Mouse (Mus musculus) erythroblast, embryonic 14.5 days (primary cell): ENCODE measurements around the gene Gm20661. TPM values are rescaled to one million over a fixed set of nuclear protein-coding genes. Genes with fewer than 3 reads are reported as not detected.

ENCODE experiments used
- H3K27me3 ChIP-seq: 2 replicates; pipeline ENCODE4 v1.6.1; 2012; ENCODE audit warnings: inconsistent platforms; ENCODE audit not compliant: control insufficient read depth
- H3K36me3 ChIP-seq: 2 replicates; pipeline ENCODE4 v1.6.1; 2012; ENCODE audit warnings: mild to moderate bottlenecking, inconsistent platforms; ENCODE audit not compliant: control insufficient read depth
- H3K4me1 ChIP-seq: 2 replicates; pipeline ENCODE4 v1.6.1; 2012; ENCODE audit warnings: inconsistent platforms; ENCODE audit not compliant: control insufficient read depth
- H3K4me3 ChIP-seq: replicated peaks from 2 replicates; pipeline ENCODE3; 2012; ENCODE audit warnings: moderate library complexity, mild to moderate bottlenecking, inconsistent platforms
- H3K9me3 ChIP-seq: 2 replicates; pipeline ENCODE4 v1.6.1; 2012; ENCODE audit warnings: low read length, inconsistent platforms, mixed read lengths; ENCODE audit not compliant: control insufficient read depth
- GATA1 ChIP-seq: IDR thresholded peaks from 2 replicates; pipeline ENCODE4 v1.6.1; 2012; ENCODE audit warnings: low read length, inconsistent platforms, mixed read lengths
- TAL1 ChIP-seq: IDR thresholded peaks from 3 replicates; pipeline ENCODE4 v1.6.1; 2012; ENCODE audit warnings: low read length, inconsistent platforms, mixed read lengths
- polyA plus RNA-seq: library from polyadenylated mRNA; stranded (reverse); fragments of >175 nt; gene quantifications from 2 replicates; pipeline ENCODE4 v1.2.3, GENCODE M21; 2012

Gene Gm20661
- polyA plus RNA-seq, 1 experiment = 0.06 TPM

DNA sequence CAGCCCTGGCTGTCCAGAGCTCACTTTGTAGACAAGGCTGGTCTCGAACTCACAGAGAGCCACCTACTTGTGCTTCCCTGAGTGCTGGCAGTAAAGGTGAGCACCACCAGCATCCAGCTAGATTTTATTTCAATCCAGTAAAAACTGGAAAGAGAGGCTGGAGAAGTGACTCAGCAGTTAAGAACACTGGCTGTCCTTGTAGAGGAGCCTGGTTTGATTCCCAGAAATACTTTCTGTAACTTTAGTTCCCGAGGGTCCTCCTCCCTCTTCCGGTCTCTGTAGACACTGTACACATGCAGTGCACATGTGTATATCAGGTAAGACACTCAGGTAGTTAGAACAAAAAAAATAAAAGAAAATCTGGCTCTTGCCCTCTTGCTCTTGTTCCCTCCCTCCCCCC, 5.1 kb downstream of the Gm20661 start:
- Histone ChIP-seq H3K4me3 (no peak overlapping the region), H3K9me3 (no peaks in the 10 kb centered on the region), H3K4me1 (peaks cover 61% of the 10 kb centered on the region), H3K27me3 (peaks cover 4% of the 10 kb centered on the region), H3K36me3 (peaks cover 27% of the 10 kb centered on the region)
- no peak for TF ChIP-seq GATA1
- TF ChIP-seq TAL1 = no peak

DNA sequence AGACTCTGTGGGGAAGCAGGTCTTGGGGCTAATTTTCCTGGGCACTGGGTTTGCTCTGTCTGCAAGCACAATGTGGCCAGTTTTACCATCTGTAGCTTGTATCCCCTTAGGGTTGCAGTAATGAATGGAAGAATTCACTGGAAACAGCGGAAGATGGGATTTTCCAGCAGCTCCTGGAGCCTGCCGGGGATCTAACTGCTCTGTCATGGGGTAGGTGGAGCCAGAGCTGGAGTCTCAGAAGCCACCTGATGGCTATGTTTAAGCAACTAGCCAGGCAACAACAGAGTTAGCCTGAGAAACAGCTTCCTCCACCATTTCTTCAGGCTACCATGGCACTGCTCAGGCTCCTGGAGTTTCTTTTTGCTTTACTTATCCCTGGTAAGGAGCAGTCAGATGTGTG, 9.3 kb downstream of the Gm20661 start, which contains the start of gene Cdhr4:
Gene Cdhr4, plus strand, starts transcription at position 301 of the 400 bp plus-strand sequence.
- H3K9me3 ChIP-seq = no peaks in the 10 kb centered on the region
- no peak for TF ChIP-seq TAL1
- TF ChIP-seq GATA1 = no peak
- no peak within 1 kb of the TSS for H3K4me3 ChIP-seq
- peaks cover 21% of the 10 kb centered on the region for H3K4me1 ChIP-seq
- H3K36me3 ChIP-seq = no peaks in the 10 kb centered on the region
- H3K27me3 ChIP-seq = peaks cover 2% of the 10 kb centered on the region; the same call in 1 of the 2 replicates

DNA sequence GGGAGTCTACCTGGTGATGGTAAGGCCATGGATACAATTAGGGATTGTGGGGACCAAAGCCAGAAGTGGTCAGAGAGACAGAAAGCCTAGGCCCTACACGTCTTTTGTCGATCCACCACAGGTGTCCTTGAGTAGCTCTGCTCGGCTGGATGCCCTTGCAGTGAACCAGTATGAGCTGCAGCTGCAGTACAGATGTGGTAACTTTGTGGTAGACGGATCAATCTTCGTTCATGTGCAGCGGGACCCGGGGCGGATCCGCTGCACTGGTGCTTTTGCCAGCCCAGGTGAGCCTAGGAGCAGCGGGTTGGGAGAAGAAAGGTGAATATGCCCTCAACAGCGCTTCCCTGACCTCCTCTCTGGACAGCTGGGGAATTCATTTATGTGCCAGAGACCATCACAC, 10.2 kb downstream of the Gm20661 start:
- Histone ChIP-seq H3K27me3 (no peaks in the 10 kb centered on the region), H3K9me3 (no peaks in the 10 kb centered on the region), H3K4me3 (no peak overlapping the region), H3K36me3 (no peaks in the 10 kb centered on the region), H3K4me1 (peaks cover 15% of the 10 kb centered on the region)
- no peak for TF ChIP-seq TAL1
- TF ChIP-seq GATA1 = no peak

DNA sequence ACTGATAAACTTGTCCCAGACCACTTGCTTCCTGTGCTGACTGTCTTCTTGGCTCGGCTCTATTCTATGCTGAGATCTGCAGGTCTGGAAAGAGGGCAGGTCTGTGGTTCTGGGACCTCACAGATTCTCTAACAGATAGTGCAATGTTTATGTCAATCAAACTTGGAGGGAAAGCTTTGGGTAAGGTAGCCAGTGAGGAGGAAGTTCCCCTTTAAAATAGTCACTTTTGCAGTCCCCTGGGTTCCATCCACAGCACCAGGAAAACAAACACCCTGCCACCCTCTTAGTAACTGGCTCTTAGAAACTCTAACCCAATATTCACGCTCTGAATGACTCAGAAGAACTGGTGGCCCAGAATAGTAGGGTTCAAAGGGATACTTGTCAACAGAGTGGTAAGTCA, 11.6 kb downstream of the Gm20661 start:
- no peaks in the 10 kb centered on the region for H3K9me3 ChIP-seq
- H3K36me3 ChIP-seq = no peaks in the 10 kb centered on the region
- no peak overlapping the region for H3K4me3 ChIP-seq
- TF ChIP-seq GATA1 (no peak), TAL1 (no peak)
- H3K4me1 ChIP-seq = peaks cover 18% of the 10 kb centered on the region
- no peaks in the 10 kb centered on the region; the same call in 1 of the 2 replicates for H3K27me3 ChIP-seq

DNA sequence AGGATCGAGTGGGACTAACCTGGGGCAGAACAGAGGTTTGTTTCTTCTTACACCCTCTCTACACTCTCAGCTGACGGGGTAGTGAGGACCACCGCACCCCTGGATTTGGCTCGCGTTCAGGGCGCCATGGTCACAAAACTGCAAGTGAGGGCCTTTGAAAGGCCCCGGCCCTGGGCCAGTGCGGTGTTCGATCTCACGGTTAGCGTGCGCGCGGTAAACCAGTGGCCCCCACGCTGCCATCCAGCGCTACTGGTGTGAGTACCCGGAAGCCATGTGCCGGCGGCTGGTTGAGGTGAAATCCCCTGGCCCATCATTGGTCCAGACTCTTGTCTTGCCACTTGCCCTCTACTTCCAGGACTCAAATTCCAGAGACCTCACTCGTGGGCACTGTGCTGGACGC, 12.7 kb downstream of the Gm20661 start:
- Histone ChIP-seq H3K4me3 (no peak overlapping the region), H3K27me3 (no peaks in the 10 kb centered on the region; the same call in 1 of the 2 replicates), H3K9me3 (no peaks in the 10 kb centered on the region), H3K36me3 (no peaks in the 10 kb centered on the region), H3K4me1 (peaks cover 12% of the 10 kb centered on the region)
- no peak for TF ChIP-seq GATA1
- no peak for TF ChIP-seq TAL1

DNA sequence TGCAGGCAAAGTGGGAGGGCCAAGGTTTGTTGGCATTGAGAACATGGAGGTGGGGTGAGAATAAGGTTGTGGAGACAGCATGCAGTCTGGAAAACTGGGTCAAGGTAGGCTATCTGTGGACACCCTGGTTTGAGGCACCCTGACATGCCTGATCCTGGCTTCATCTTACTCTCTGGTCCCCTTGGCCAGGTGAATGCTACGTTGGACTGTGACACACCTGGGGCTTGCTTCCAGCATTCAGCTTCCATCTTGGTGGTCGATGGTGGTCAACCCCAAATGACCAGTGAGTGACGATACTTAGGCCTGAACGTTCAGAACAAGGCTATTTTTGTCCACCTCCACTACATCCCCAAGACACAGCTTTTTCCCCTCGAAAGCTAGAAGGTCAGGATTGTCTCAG, 13.2 kb downstream of the Gm20661 start, which contains the start of gene Gm20662:
Gene Gm20662, plus strand, starts transcription at position 301 of the 400 bp plus-strand sequence.
- Histone ChIP-seq H3K9me3 (no peaks in the 10 kb centered on the region), H3K4me3 (no peak within 1 kb of the TSS), H3K4me1 (peaks cover 16% of the 10 kb centered on the region), H3K27me3 (no peaks in the 10 kb centered on the region; the same call in 1 of the 2 replicates), H3K36me3 (no peaks in the 10 kb centered on the region)
- TF ChIP-seq TAL1 (no peak), GATA1 (no peak)

DNA sequence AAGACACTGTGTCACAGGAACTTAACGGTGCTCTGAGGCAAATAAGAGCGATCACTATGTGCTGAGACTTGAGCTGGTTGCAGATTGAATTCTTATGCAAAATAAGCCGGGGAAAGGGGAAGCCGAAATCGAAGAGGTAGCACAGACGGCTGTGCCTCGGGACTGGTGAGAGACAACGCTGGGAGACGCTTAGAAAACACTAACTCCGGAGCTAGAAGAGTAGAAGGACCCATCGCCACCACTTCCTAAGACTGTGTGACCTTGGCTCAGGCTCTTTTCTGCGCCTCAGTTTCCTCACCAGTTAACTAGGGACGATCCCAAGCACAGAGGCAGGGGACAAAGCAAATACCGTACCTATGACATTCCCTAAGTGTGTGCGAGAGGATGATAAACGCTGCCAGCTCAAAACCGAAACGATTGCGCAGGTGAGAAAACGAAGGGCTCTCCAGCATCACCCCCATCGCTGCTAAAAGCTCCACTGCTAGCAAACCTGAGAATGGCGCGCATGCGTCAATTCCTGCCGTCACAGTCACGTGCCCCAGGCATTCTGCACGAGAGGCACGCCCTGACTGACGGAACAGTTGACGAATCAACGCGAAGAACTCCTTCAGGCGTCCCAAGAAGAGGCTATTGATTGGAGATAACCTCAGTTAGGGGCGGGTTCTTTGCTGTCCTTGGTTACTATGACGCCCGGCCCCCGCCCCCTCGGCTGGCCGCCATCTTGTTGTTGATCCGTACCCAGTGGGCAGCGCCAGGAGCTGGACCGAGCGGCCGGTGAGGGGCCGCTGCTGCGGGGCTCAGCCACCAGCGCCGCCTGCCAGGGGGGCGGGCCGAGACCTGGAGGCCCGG, 19.3 kb downstream of the Gm20661 start, which contains the start of gene Ip6k1:
Gene Ip6k1, plus strand, starts transcription at position 580 of the 849 bp plus-strand sequence.
- H3K4me1 ChIP-seq = peaks cover 55% of the 10 kb centered on the region
- H3K4me3 ChIP-seq = peak within 1 kb of the TSS; percentile 87

DNA sequence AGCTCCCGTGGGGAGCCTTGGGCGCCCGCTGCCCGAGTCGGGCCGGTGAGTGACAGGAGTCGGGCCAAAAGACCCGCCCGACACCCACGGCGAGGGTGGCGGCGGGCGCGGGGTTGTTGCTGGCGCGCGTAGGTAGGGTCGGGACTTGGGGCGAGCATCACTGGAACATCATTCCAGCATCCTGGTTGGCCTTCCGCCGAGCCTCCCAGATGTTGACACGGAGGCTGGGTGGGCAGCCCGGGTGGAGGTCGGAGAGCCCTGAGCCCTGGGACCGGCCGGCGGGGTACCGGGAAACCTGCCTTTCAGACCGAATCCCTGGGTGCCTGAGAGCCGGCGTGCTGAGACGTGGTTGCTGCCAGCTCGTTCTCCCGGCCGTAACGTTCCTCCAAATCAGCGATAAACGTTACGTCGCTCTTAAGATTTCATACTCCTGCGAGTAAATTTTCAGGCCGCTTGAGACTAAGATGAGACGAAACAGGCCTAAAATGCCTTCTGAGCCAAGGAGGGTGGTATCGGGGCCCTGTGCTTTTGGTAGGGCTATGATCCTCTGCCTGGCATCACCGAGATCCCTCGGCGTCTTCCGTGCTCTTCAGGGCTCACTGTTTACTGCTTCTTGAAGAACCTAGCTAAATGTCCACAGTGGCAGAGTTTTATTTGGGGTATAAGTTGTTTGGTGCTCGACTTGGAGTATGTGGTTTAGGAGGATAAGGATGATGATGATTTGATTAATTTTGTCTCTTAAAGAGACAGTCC, 20.1 kb downstream of the Gm20661 start:
- TF ChIP-seq GATA1 (no peak), TAL1 (no peak)

More for the DNA sequence above, 19.3 kb downstream of the Gm20661 start, which contains the start of gene Ip6k1:
- Histone ChIP-seq H3K36me3 (peaks cover 34% of the 10 kb centered on the region), H3K27me3 (no peaks in the 10 kb centered on the region; the same call in 1 of the 2 replicates), H3K9me3 (no peaks in the 10 kb centered on the region)
- TF ChIP-seq TAL1 (no peak), GATA1 (no peak)

DNA sequence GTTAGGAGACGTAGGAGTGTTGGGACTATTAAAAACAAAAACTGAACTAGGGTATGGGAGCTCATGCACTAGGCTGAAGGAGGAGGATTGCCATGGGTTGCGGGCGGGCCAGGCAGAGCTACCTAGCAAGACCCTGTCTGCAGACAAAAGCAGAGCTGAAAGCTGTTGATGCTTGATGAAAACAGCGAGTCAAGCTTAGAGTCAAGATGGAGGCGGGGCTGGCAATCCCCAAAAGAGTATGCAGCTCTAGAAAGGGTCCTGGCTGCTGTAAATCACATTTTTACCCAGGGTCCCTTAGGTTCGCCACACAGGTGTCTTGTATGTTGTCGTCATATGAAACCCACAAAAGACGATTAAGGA, 20.7 kb downstream of the Gm20661 start:
- Histone ChIP-seq H3K4me3 (peak overlapping the region; percentile 87), H3K9me3 (no peaks in the 10 kb centered on the region), H3K36me3 (peaks cover 44% of the 10 kb centered on the region), H3K4me1 (peaks cover 63% of the 10 kb centered on the region), H3K27me3 (no peaks in the 10 kb centered on the region; the same call in 1 of the 2 replicates)
- TF ChIP-seq TAL1 = no peak
- TF ChIP-seq GATA1 = no peak

More for the DNA sequence above, 20.1 kb downstream of the Gm20661 start:
- Histone ChIP-seq H3K4me1 (peaks cover 59% of the 10 kb centered on the region), H3K4me3 (peak overlapping the region; percentile 87), H3K27me3 (no peaks in the 10 kb centered on the region; the same call in 1 of the 2 replicates), H3K36me3 (peaks cover 39% of the 10 kb centered on the region), H3K9me3 (no peaks in the 10 kb centered on the region)
